Mouse (Mus musculus): ENCODE data around the gene Klra9.

DNA sequence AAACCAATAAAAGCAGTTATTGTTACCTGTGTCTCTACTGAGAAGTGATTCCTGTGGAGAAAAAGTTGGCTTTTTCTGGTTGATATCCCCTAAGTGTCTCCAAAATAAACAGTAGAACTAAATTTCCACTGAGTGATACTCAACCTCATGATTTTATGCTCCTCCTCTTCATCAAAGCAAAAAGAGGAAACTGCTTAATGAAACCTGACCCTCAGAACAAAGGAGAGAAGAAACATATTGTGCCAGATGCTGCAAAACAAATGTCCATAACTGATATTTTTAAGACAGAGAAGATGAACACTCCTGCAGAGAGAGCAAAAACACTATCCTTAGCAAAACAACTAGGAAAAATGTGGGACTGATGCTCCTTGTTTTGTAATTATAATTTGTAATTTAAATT lies 40.3 kb upstream of the Klra9 start, which contains the start of gene Klra7:
- TF ChIP-seq POLR2A (IDR thresholded peaks at IDR 0.05; ENCODE audit: insufficient read length, low read depth) (no peak), MYOG (IDR thresholded peaks at IDR 0.05; ENCODE audit: control insufficient read depth in 1 of 3, insufficient read depth in 1 of 3, insufficient read length in 2 of 3, low read depth in 2 of 3) (no peak), USF1 (IDR thresholded peaks at IDR 0.05; ENCODE audit: low read depth) (no peak), MAX (IDR thresholded peaks at IDR 0.05; ENCODE audit: low read depth) (no peak), POLR2AphosphoS2 (IDR thresholded peaks at IDR 0.05; ENCODE audit: insufficient read length, low read depth) (no peak), SRF (IDR thresholded peaks at IDR 0.05; ENCODE audit: control insufficient read depth, insufficient read length, low read depth) (no peak), TCF12 (IDR thresholded peaks at IDR 0.05; ENCODE audit: insufficient read depth, poor library complexity, severe bottlenecking) (no peak), REST (IDR thresholded peaks at IDR 0.05; ENCODE audit: insufficient read depth, insufficient read length) (no peak)
